Mouse (Mus musculus): ENCODE data around the gene Cacna2d4. TPM values are rescaled to one million over a fixed set of nuclear protein-coding genes. Genes with fewer than 3 reads are reported as not detected.
"Not testable (repeated sequence)": the region's sequence is repeated elsewhere in the genome, so short reads cannot be mapped to it uniquely, and the experiment has no call there.

Gene Cacna2d4
- total RNA-seq (2022) = 1 to 10 TPM in 3 of 4 experiments, under 1 TPM in 1; 0.93 to 3.8 (median 2.7) TPM

DNA sequence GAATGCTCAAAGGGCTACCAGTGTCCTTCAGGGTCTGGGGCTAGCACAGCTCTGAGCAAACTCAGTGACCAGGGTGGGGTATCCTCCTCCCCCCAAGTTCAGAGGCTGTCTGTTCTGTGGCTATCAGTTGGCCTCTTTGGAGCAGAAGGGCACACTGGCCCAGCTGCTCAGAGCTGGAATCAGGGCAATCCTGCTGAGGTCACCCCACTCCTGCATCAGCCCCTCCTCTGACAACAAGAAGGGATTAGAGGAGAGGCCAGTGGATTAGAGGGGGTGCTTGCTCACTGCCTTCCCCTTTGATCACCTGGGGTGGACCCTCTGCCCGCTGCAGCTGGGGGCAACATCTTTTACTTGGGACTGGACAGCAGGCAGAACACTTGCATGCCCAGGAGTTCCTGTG is at the start of gene Cacna2d4:
Gene Cacna2d4 (plus strand): TSS at position 286 of the 400 bp plus-strand sequence.
- no peak for DNase-seq (ENCODE audit: low spot score in 2 of 2)

DNA sequence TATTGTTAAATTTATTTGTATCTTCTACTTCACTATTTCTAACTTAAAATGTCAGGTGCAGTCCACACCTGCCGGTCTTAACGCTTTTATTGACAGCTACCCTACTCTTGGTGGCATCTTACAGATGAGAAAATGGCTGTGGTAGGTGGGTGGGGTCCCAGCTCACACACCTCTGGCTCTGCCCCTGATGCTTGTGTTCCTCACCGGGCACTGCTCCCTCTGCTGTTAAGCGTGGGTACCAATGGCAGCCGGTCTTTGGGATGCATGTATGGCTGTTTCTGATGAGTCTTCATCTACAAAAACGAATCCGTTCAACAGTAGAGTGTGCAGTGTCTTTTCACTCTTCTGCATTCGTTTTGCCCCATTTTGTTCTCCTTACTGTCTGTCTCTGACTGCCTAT is 49.7 kb upstream of the Cacna2d4 start:
- peak in 1 of 2 experiments; percentile 17 for DNase-seq (ENCODE audit: low spot score in 2 of 2)

DNA sequence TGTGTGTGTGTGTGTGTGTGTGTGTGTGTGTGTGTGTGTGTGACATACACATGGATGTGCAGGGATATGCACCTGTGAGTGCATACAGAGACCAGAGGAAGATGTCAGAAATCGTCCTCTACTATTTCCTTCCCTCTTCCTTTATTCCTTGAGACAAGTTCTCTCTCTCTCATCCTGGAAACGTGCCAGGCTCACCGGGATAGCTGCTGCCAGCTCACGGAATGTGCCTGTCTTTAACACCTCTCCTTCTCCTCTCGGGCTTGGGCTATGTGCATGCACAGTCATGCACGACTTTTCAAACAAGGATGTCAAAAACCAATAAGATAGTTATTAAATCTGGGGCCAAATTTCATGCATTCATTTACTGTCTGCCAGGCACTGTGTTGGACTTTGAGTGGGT is 48.7 kb upstream of the Cacna2d4 start:
- DNase-seq (ENCODE audit: low spot score in 2 of 2) = no peak

DNA sequence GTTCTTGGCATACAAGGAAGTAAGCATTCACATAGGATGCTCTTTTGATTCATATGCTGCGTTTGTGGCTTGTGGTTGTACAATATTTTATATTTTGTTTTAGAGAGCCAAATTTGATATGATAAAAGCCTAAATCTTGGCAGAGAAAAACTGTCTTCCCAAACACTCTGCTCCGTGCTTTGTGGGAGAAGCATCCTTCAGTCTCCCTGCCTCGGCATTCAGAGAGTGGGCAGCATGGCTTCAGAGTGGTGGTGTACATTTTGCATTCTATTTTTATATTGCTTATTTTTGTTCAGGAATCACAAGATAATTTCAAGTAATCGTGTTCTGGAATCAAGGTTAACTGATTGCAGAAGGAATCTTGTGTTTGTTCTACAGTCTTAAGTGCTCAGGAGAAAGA is 44.8 kb upstream of the Cacna2d4 start:
- no peak for DNase-seq (ENCODE audit: low spot score in 2 of 2)

DNA sequence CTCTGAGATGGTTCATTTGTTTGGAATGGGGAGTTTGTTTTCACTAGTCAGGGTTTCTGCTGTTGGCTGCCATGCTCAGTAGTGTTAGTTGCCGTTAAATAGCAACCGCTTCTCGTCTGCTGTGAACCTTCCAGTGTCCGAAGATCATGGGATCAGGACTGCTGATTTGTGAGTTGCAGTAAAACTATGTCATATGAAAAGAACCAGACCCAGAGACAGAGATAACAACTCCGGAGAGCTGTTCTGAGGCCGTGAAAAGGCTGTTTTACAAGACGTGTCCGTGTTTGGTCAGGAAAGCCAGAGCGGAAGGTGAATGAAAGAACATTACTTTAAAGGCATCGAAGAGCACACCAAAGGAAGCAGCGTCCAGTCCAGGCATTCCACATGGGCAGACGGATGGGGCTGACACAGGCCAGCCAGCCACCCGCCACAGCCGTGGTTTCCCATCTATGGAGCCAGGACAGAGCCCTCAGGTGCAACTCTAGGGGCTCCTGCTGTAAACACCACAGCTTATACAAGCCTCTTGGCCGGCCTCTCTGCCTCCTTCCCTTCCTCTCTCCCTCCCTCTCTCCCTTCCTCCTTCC is 42.7 kb upstream of the Cacna2d4 start:
- DNase-seq (ENCODE audit: low spot score in 2 of 2) = no peak

DNA sequence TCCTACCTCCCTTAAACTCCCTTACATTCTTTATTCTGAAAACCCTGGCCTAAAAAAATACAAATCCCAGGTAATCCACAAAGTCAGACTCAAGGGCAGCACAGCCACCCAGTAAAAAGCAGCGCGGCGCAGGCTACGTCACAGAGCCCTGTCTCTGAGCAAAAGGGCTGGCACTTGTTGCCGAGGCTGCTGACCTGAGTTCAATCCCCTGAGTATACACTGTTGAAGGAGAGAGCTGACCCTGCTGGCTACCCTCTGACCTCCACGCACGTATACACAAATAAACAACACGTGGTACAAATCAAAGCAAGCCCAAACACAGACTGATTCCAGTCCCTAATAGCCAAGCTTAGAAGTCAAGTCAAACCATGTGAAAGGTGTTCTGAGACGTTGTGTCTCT is 42.2 kb upstream of the Cacna2d4 start:
- no peak for DNase-seq (ENCODE audit: low spot score in 2 of 2)

DNA sequence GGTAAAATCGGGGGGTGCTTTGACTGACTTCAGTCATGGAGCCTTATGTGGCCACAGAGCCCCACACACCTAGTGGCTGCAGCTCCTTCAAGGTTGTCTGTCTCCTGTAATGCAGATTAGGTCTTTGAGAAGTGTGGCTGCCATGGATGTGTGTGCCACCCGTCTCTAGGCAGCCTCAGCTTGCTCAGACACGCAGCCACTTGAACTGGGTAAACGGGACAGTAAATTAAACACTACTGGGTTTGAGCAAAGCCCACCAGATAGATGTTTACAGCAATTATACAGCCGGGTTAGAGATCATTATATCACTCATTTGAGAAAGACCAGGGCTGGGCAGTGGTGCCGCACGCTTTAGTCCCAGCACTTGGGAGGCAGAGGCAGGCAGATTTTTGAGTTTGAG is 41.7 kb upstream of the Cacna2d4 start:
- DNase-seq (ENCODE audit: low spot score in 2 of 2) = no peak

DNA sequence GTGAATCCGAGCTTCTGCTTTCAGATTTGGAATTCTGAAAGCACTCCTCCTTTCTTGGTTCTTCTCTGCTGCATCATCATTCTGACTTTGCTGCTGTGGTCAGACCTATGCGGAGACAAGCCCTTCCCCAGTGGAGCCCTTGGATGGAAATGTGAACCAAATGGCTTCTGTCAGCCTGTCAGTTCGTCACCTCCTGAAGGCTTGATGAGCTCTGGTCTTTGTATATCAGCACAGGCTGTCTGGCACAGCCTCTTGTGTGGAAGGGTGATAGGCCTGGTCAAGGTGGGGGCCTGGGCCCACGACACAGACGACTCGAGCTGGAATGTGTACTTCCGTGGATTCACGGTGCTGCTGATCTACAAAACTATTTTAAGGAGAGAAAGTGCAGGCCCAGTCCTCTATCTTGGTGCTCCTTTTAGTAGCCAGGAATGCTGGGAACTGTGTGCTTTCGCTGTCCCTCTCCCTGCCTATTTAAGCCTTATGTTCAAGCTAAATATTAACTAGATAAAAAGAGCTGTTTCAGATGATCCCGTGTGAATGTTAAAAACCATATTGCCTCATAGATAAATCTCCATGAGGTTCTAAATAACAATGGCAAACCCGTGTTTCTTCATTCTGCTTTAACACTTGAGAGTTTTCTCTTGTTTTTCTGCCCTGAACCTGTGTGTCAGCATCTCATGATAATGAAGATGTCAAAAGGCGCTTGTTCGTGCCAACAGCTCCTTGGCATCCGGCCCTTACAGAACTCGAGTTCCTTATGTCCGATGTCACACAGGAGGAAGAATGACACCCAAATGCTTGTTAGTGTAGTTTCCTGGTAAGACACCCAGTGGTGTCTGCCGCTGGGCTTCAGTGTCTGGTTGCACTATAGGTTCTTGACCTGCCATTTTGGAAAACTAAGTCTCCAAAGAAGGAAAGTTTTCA is 39.7 kb upstream of the Cacna2d4 start, which contains the start of gene Cacna1c:
Gene Cacna1c (minus strand): TSS at position 37 of the 924 bp plus-strand sequence.
- DNase-seq (ENCODE audit: low spot score in 2 of 2) = no peak

DNA sequence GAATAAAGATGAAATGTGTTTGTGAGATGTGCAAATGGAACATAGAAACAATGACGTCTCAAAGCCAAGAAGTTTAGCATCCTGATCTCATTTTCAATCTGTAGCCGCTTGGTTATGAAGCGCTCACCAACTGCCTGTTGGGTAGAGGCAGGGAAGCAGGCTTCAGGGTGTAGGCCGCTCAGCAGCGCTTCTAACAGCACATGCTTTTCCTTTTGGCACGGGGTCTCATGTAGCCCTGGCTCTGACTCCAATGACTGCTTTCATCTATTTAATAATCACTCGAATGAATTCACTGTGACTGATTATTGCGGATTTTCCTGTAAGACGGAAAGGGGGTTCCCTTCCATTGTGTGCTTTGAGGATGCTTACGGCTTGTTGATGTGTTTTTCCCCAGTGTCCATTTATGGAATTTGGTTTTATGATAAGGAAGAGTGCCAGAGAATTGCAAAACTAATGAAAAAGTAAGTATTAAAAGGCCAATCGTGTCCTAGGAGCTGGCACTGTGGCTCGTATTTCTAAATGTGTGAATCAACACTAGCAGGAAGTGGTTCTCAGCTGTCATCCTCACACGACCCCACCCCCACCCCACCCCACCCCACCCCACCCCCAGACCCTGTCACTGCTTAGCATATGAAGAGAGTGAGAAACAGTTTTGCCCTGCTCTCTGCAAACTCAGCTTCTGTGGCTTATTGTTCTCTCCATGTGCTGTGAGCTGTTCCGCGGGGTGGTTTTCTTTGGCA is 37.6 kb upstream of the Cacna2d4 start:
- no peak for DNase-seq (ENCODE audit: low spot score in 2 of 2)

DNA sequence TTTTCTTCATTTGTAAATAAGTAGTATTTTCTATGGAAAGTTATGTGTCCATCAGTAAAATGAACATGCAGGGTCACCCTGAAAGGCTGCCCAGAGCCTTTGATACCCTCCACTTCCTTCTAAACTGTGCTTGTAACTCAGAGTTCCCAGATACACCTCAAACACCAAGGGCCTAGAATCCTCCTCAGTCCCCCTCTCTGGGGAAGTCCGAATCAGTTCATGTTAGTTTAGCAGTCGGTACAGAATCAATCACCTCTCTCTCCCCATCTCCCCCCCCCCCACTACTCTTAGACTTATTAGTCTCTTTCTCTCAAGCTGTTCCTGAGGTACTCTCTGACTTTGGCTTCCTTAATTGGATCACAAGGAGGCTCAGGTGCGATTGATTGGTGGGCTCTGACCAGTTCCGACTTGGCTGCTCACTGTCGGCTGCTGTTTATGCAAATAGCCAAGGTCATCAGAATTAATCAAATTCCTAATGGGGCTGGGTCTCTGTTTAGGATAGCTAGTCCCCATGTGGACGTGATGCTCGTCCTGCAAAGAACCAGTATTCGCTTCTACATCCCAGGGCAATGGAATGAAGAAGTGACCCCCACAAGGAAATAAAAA is 36.9 kb upstream of the Cacna2d4 start:
- no peak for DNase-seq (ENCODE audit: low spot score in 2 of 2)

DNA sequence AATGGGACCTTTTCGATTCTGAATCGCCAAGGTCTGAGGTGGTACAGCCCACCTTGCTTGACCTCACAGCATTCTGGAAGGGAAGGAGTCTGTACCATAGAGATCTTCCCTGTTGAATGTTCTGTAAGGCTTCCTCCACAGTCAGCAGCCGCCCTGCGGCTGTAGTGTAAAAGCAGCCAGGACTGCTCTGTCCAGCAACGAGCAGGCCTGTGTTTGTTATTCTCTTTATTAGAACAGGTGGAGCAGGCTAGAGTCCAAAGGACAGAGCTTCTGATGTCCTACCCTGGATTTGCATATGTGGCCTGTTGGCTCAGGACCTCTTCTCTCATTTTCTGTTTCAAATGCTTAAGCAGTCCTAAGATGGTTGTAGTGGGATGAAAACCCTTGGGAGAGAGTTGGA is 36.0 kb upstream of the Cacna2d4 start:
- no peak for DNase-seq (ENCODE audit: low spot score in 2 of 2)

DNA sequence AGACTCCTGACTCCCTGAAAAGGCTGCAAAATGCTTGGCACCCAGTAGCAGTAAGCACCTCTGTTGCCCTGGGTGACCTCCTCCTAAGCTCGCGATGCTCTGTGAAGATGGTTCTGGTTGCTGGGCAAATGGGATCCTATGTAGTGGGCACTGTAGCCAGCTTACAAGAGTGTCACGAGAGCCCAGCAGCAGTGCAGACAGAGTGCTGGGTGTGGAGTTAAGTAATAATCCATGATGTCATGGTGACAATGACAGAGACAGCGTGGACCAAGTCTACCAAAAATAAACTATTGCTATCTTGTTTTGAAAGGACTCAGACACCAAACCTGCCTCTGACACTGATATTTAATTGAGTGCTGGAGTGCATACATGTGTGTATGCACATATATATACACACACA is 34.8 kb upstream of the Cacna2d4 start:
- DNase-seq (ENCODE audit: low spot score in 2 of 2) = no peak

DNA sequence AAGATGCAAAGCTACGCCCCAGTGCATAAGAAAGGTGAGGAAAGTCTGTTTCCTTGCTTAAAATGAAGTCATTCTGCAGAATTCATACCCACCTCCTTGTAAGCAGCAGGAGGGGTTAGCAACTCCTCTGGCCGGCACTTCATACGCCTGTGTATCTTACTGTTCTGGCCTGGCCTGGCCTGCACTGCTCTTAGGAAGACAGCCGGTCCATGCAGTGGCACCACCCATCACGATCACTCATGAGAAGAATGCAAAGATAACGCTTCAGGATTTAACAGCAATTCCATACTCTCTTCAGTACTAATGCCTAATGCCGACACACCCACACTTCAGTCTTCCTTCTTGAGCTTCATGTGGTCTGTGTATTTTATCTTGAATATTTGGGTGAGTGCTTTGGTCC is 32.0 kb upstream of the Cacna2d4 start:
- no peak for DNase-seq (ENCODE audit: low spot score in 2 of 2)

DNA sequence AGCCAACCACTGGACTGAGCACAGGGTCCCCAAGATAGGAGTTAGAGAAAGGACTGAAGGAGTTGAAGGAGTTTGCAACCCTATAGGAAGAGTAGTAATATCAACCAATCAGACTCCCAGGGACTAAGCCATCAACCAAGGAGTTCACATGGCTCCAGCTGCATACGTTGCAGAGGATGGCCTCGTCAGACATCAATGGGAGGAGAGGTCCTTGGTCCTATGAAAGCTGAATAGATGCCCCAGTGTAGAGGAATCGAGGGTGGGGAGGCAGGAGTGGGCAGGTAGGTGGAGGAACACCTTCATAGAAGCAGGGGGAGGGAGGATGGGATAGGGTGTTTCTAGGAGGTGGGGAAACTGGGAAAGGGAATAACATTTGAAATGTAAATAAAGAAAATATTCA is 31.4 kb upstream of the Cacna2d4 start:
- DNase-seq (ENCODE audit: low spot score in 2 of 2) = no peak

DNA sequence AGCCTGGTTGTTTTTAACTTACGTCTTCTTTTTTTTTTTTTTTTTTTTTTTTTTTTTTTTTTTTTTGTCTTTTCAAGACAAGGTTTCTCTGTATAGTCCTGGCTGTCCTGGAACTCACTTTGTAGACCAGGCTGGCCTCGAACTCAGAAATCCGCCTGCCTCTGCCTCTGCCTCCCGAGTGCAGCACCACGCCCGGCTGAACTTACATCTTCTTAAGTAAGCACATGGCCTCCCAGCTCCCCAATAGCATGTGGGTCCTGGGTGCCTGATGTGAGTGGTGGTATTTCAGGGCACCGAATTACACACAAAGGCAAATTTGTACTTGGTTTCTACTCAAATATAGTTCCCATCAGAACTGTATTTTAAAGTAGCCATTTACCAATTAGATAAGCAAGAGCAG is 30.3 kb upstream of the Cacna2d4 start:
- DNase-seq (ENCODE audit: low spot score in 2 of 2) = not testable (repeated sequence)

DNA sequence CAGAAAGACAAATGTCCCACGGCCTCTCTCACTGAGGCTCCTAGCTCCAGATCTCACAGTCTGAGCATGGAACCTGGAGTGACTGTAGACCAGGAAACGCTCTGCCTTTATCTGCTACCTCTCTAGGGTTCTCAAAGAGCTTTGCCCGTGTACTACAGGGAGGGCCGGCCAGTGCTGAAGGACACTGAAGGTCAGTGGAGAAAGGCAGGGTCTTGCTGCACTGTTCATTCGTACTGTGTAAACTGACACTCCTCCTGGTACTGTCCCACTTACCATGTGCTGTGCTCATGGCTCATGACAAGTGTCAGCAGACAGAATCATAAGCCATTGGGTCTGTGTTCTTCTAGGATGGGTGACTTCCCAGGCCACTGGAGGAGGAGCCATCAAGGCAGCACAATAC is 23.0 kb upstream of the Cacna2d4 start:
- no peak for DNase-seq (ENCODE audit: low spot score in 2 of 2)

DNA sequence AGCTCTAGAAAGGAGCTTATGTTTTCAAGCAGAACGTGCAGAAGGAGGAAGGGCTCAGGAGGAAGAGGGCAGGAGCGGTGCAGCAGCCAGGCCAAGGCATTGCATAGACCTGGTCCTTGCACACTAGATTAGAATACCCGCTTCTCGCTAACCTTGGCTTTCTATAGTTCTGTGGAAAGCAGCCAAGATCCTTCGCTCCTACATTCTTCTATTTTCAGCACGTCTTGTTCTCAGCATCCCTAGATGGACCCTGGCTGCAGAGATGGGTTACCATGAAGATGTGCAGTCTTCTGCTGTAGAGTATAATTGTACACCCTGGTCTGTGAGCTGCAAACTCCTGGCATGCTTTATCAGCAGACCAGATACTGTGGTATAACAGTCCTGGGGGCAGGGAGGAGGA is 22.1 kb upstream of the Cacna2d4 start:
- no peak for DNase-seq (ENCODE audit: low spot score in 2 of 2)

DNA sequence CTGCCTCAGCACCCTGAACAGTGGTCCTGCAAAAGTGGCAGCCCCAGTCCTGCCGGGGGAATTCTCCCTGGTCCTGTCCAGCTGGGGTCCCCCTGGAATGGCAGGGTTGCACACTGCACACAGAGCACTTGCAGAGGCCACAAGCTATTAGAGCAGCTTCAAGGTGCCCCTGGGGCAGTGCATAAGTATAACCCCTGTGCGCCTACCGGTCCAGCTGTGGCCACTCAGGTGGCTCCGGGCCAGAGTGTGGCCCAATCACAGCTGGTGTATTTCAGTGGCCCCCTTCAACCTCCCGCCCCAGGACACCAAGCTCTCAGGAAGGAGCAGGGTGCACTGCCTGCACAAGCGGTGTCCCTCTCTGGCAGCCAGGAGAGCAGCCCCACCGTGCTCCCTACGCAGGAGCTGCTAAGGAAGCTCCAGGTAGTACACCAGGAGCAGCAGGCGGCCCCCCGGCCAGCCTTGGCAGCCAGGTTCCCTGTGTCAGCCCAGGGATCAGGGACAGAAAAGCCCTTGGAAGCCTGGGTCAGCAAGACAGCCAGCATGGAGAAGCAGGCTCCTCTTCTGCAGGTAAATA is 21.2 kb upstream of the Cacna2d4 start:
- no peak for DNase-seq (ENCODE audit: low spot score in 2 of 2)

DNA sequence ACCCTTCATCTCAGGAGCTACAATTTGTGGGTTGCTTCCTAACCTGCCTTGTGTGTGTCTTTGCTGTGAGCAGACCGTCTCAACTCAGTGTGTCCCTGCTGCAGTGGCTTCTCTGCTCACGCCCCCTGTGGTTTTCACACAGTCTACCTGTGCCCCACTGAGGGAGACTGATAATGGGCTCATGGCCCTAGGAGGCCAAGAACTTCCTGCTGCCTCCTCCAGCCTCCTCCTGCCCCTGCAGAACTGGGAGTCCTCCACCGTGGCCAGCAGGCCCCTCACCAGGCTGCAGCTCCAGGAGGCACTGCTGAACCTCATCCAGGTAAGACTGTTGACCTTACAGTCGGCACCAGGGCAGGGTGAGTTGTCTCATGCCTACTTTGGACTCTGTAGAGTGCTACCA is 18.7 kb upstream of the Cacna2d4 start:
- no peak for DNase-seq (ENCODE audit: low spot score in 2 of 2)

DNA sequence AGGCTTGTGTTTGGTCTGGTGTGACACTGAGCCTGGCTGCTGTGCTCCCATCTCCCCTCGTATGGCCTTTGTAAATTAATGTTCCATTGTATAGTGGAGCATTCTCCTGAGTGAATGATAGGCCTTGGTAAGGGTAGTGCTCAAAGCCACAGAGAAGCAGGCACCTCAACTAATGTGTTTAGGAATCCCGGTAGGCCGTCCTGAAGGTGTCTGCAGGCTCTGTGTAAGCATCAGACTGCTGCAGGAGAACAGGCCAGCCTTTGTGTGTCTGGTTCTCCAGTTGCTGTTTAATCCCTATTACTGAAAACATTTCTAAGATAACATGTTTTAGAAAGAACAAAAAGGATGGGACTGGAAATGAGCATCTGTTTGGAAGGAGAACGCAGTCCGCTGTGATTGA is 17.7 kb upstream of the Cacna2d4 start:
- DNase-seq (ENCODE audit: low spot score in 2 of 2) = no peak

DNA sequence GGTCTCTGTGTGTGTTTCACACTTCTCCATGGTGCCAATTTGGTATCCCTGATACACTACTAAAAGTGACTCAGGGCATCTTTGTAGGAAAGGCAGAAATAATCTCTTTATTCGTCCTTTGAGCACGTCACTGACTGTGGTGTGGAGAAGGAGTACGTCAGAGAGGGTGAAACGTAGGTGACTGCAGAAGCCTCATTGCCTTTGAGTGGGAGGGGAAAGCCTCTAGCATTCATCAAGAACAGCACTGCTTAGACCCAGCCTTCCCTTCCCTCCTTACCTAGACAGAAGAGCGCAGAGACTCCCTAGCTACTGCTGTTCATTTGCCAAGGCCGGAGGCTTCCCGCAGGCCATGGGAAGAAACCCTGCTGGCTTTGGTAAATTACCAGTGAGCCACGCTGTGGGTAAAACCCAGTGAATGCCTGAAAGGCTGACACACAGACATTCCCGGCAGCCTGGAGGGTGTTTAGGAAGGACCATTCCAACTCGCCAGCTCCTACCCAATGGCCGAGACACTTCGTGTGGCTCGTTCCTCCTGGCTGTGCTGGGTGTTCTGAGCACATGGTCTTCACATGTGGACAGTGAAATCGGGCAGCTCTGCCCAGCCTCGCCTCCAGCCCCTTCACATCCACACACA is 17.0 kb upstream of the Cacna2d4 start:
- no peak for DNase-seq (ENCODE audit: low spot score in 2 of 2)
